Mouse (Mus musculus): ENCODE measurements around the gene Prkce.

DNA sequence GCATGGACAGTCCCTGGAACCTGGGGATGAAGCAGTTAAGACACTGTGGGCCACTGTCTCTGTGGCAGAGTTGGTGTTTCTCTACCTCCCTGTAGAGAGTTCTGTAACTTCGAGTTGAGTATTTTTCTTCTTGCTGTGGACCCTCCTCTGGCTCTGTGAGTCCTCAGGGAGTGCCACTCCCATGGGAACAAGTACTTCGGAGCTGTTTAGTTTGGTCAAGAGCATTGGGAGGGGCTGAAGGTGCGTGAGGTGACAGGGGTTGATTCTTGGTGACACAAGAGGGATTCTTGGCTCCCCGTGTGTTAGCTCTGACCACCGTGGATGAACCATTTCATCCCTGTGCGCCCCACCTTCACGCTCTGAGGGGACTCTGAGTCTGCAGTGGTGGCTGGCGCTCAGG is 81.2 kb downstream of the Prkce start:
- TF ChIP-seq REST (IDR thresholded peaks at IDR 0.05; ENCODE audit: insufficient read depth, insufficient read length) (no peak), POLR2A (IDR thresholded peaks at IDR 0.05; ENCODE audit: insufficient read length, low read depth) (no peak), TCF3 (IDR thresholded peaks at IDR 0.05; ENCODE audit: insufficient read length, low read depth) (no peak)
